Mouse (Mus musculus) lung, postnatal 14 days (tissue): ENCODE measurements around the gene Fos.
A peak's percentile ranks its signal among the peaks of the same experiment; 100 is the strongest.

Experiments
- DNase-seq: peaks from one replicate; pipeline ENCODE4 v3.0.0; 2021

The Fos gene

DNA sequence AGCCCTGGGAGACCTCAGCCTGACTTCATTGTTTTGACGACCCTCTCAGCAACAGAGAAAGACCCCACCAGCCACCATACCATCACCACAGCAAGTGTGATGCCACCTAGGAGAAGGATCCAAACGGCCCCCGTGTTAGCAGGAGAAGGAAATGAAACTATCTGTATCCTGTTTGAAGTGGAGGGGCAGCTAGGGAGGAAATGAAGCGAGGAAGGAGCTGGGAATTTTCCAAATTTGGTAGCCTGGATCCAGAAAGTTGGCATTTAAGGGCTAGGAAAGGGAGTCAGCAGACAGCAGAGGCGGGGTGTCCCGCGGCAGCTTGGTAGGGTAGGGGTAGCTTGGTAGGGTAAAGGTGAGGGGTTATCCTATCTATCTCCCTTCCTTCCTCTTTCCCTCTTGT lies 10.9 kb upstream of the Fos start:
- no peak for DNase-seq

DNA sequence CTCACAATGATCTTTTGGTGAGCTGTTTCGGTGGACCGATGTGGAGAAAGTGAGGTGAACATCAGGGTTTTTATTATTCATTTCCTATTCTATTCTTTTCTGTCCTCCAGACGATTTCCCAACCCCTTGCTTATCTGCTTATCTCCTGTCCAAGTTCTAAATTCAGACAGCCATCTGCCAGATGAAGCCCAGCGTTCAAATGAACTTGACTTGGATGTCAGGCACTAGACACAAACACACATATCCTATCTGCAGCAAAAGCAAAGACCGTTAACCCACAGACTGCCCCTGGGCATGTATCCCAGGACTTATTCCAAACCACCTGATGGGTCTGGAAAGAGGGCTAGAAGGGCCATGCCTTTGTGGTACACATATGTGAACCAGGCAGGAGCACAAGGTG lies 9.3 kb upstream of the Fos start:
- no peak for DNase-seq

DNA sequence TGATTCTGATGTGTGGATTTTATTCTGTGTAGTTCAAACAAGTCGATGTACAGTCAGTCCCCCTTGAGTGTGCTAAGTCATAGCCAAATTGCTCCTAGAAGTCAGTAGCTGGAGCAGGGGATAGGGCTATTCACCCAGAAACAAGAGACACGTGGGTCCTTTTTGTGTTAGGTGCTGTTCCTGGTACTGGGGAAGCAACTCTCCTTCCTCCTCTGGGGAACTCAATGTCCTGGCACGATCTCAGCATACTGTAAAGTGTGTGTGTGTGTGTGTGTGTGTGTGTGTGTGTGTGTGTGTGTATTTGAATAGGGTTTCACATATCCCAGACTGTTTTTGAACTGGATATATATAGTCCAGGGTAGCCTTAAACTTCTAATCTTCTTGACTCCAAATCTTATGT lies 8.8 kb upstream of the Fos start:
- no peak for DNase-seq

GRCm38 (mm10) chr12:85467854-85468253 lies 5.8 kb upstream of the Fos start:
- DNase-seq, result no peak

GRCm38 (mm10) chr12:85468666-85469065 lies 5.0 kb upstream of the Fos start:
- no peak for DNase-seq

- DNase-seq, result peak; percentile 87
Observed at GRCm38 (mm10) chr12:85471920-85472655, 1.6 kb upstream of the Fos start.

GRCm38 (mm10) chr12:85472656-85473410 lies 857 bp upstream of the Fos start:
- no peak for DNase-seq

DNA sequence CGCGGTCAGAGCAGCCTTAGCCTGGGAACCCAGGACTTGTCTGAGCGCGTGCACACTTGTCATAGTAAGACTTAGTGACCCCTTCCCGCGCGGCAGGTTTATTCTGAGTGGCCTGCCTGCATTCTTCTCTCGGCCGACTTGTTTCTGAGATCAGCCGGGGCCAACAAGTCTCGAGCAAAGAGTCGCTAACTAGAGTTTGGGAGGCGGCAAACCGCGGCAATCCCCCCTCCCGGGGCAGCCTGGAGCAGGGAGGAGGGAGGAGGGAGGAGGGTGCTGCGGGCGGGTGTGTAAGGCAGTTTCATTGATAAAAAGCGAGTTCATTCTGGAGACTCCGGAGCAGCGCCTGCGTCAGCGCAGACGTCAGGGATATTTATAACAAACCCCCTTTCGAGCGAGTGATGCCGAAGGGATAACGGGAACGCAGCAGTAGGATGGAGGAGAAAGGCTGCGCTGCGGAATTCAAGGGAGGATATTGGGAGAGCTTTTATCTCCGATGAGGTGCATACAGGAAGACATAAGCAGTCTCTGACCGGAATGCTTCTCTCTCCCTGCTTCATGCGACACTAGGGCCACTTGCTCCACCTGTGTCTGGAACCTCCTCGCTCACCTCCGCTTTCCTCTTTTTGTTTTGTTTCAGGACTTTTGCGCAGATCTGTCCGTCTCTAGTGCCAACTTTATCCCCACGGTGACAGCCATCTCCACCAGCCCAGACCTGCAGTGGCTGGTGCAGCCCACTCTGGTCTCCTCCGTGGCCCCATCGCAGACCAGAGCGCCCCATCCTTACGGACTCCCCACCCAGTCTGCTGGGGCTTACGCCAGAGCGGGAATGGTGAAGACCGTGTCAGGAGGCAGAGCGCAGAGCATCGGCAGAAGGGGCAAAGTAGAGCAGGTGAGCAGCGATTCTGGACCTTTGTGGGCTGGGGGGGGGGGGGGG lies 875 bp downstream of the Fos start:
- peak; percentile 60 for DNase-seq

DNA sequence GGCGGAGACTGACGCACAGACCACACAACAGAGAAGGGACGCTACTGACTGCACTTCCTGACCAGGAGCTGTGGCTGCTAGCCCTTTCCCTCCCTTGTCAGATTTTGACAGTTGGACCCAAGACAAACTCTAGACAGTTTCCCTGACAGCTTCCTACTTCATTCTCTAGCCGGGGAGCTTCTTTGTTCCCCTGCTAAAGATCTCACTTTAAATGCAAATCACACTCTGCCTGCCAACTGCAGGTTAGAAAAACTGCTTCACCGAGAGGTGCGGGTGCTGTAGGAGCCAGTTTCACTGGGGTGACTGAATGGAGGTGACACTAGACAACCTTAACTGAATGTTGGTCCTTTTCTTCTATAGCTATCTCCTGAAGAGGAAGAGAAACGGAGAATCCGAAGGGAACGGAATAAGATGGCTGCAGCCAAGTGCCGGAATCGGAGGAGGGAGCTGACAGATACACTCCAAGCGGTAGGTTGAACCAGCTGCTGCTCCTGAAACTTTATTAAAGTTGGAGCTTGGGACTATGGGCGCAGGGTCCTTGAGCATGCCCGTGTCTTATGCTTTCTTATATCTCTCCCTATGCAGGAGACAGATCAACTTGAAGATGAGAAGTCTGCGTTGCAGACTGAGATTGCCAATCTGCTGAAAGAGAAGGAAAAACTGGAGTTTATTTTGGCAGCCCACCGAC lies 1.7 kb downstream of the Fos start:
- no peak for DNase-seq

DNA sequence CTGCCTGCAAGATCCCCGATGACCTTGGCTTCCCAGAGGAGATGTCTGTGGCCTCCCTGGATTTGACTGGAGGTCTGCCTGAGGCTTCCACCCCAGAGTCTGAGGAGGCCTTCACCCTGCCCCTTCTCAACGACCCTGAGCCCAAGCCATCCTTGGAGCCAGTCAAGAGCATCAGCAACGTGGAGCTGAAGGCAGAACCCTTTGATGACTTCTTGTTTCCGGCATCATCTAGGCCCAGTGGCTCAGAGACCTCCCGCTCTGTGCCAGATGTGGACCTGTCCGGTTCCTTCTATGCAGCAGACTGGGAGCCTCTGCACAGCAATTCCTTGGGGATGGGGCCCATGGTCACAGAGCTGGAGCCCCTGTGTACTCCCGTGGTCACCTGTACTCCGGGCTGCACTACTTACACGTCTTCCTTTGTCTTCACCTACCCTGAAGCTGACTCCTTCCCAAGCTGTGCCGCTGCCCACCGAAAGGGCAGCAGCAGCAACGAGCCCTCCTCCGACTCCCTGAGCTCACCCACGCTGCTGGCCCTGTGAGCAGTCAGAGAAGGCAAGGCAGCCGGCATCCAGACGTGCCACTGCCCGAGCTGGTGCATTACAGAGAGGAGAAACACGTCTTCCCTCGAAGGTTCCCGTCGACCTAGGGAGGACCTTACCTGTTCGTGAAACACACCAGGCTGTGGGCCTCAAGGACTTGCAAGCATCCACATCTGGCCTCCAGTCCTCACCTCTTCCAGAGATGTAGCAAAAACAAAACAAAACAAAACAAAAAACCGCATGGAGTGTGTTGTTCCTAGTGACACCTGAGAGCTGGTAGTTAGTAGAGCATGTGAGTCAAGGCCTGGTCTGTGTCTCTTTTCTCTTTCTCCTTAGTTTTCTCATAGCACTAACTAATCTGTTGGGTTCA lies 2.5 kb downstream of the Fos start:
- DNase-seq, result no peak

GRCm38 (mm10) chr12:85477219-85477618 lies 3.5 kb downstream of the Fos start:
- DNase-seq, result no peak

- DNase-seq, result no peak
Observed at GRCm38 (mm10) chr12:85477804-85478203, 4.1 kb downstream of the Fos start.

DNA sequence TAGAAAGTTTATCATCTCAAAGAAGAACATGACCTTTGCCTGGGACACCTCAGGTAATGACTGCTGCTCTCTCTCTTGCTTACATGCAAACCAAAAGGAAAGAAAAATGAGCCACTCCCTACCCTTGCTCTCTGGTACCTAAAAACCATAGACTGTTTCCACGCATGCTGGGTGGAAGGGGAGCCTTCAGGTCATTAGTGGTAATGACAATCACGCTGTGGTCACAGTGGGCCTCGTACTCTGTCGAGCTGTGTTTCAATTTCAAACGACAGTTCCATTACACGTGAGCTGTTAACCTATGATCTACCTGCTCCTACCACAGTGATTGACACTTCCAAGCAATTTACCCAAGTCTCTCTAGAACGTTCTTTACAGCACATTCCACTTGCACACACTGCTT lies 5.0 kb downstream of the Fos start:
- no peak for DNase-seq

DNA sequence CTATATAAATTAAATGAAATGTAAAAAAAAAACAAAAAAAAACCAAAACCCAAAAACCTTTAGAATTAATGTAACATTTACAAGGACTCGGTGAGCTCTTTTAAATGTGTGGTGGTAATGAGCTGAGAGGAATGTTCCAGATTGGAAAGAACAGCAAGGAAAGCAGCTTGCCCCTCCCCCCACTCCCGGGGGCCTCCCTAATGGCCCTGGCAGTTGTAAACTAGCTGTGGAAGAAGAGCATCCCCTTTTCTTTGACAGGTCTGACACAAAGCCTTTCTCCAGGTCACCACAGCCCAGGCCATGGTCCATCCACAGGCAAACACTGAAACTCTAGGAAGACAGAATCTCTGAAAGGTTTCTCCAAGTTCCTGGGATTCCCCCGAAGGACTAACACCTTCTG lies 5.5 kb downstream of the Fos start:
- no peak for DNase-seq

GRCm38 (mm10) chr12:85483155-85483554 lies 9.5 kb downstream of the Fos start:
- no peak for DNase-seq

GRCm38 (mm10) chr12:85484655-85485054 lies 11.0 kb downstream of the Fos start:
- DNase-seq, result no peak

DNA sequence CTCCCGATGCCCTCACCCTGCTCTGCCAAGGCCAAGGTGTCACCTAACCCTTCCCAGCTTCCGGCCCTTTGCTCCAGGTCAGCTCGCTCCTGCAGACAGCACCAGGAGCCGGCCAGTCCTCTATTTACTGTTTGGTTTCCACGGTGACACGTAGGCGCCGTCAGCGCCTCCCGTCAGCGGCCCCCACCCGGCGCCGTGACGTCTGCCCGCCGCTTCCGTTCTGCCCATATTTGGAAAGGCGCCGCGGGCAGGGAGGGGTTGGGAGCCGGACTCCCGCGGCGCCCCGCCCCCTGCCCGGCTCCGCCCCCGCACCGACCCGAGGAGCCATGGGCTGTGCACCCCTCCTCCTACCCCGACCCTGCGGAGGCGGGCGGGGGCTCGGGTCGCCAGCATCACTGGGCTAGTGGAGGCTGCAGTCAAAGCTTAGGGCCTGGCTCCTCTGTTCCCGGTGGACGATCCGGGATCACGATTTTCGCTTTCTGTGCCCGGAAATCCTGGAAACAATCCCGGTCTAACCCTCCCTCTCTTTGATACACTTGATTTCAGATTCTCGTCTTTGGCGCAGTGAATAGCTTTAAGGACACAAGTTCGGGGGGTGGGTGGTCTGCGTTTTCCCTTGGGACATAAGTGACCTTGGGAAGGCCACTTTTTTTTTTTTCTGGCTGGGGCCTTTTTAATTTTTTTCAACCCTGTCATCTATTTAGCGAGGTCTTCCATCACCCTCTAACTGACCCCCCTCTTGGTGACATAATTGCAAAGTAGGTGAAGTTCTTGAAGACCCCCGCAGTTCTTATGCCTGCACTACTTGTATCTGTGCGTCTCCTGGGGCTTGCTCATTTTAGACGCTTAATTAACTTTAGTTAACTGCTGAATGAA lies 12.4 kb downstream of the Fos start:
- peak; percentile 98 for DNase-seq

DNA sequence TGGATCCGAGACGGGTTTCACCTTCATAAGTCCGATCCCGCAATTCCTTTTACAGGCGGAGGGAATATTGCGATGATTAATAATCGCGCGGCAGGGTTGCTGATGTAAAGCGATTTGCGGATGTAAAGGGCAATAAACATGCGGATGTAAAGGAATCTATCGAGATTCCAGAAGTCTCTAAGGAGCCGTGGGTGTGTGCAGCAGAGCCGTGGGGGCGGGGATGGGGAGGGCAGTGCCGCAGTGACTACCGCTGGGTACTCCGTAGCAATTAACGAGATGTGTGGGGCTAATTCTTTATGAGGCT lies 13.0 kb downstream of the Fos start:
- peak; percentile 52 for DNase-seq

GRCm38 (mm10) chr12:85487545-85488141 lies 14.0 kb downstream of the Fos start:
- DNase-seq, result peak; percentile 81

GRCm38 (mm10) chr12:85489232-85489886 lies 15.7 kb downstream of the Fos start:
- no peak for DNase-seq
